Mouse (Mus musculus) lung, postnatal 0 days (tissue): ENCODE measurements at regions not wholly inside any gene's neighbourhood (a gene's known extent, or its start where the extent isn't known, plus 50 kb on each side); places are given as distances from the start of the nearest gene placed in this dataset.

Experiments used
- CTCF ChIP-seq: IDR thresholded peaks from 2 replicates; pipeline ENCODE4 v1.5.1; 2016; ENCODE audit warnings: antibody characterized with exemption, mild to moderate bottlenecking
- EP300 ChIP-seq: IDR thresholded peaks from 2 replicates; pipeline ENCODE4 v1.6.1; 2016; ENCODE audit warnings: antibody characterized with exemption, mild to moderate bottlenecking, control low read depth

- TF ChIP-seq CTCF = no peak
- no peak for TF ChIP-seq EP300
Measured at GRCm38 (mm10) chr1:185834171-185834570, 282.9 kb downstream of the Lyplal1 start.
